Comparison of ENCODE assay signal across 14 mouse cellular contexts in genomic region chr19:53708401-53708800, GRCm38 (mm10). TPM values are rescaled to one million over a fixed set of nuclear protein-coding genes. Genes with fewer than 3 reads are reported as not detected.
DNase-seq lines count a peak whose midpoint lies in the region; ATAC-seq lines count a peak whose summit lies in the region.
"Had no signal": no experiment of that assay in that cellular context is flagged by ENCODE, and none has a peak within 500 bp of the region (broad histone marks: within the 10 kb centered on the region; RNA-seq: fewer than 3 reads in every experiment).

No protein-coding gene starts in this region.

- peak; percentile 96 for DNase-seq in heart, adult 11 months
- DNase-seq in heart, postnatal 25 days (ENCODE audit: low spot score): no peak
- peak; percentile 26 for DNase-seq in NIH3T3 (ENCODE audit: low read depth)
- peak; percentile 56 for DNase-seq in kidney, postnatal 14 days
- no peak for DNase-seq in spleen, adult 12 weeks (ENCODE audit: low spot score)
- no peak for DNase-seq in left cerebral cortex, adult 11 months (ENCODE audit: low spot score)
- DNase-seq: adrenal gland, postnatal 25 days; B cell, adult 2 months; right cerebral cortex, postnatal 25 days; thymus, postnatal 36 days had no signal

- intact Hi-C loops in heart, postnatal 25 days (cut with DNase I): no loop called here

- H3K4me1 ChIP-seq in heart, embryonic 12.5 days (replicated peaks): peaks cover 80% of the 10 kb centered on the region
- H3K4me1 ChIP-seq: embryonic facial prominence, embryonic 12.5 days had no signal

- no peaks in the 10 kb centered on the region for H3K36me3 ChIP-seq in heart, embryonic 12.5 days
- H3K36me3 ChIP-seq: embryonic facial prominence, embryonic 12.5 days; midbrain, embryonic 13.5 days had no signal

- no peaks in the 10 kb centered on the region for H3K9me3 ChIP-seq in heart, embryonic 12.5 days (replicated peaks)
- H3K9me3 ChIP-seq: embryonic facial prominence, embryonic 12.5 days; midbrain, embryonic 13.5 days had no signal

- 0 out of 2 replicates have a peak overlapping the region, but pooled peaks have one; percentile 2 for H3K4me2 ChIP-seq in heart, embryonic 12.5 days
- H3K4me2 ChIP-seq: embryonic facial prominence, embryonic 12.5 days; midbrain, embryonic 13.5 days had no signal

- H3K9ac ChIP-seq in heart, embryonic 12.5 days: no peak overlapping the region
- H3K9ac ChIP-seq: embryonic facial prominence, embryonic 12.5 days; midbrain, embryonic 13.5 days had no signal

- no peak for ATAC-seq in heart, embryonic 12.5 days (ENCODE audit: insufficient number of reproducible peaks, low FRiP score)
- ATAC-seq: midbrain, embryonic 13.5 days had no signal

- 28% methylated on average over 11 of the region's 11 CpGs for WGBS in heart, embryonic 12.5 days

- no peaks in the 10 kb centered on the region for H3K27me3 ChIP-seq in heart, embryonic 12.5 days (replicated peaks)
- H3K27me3 ChIP-seq: embryonic facial prominence, embryonic 12.5 days; midbrain, embryonic 13.5 days had no signal

- H3K4me3 ChIP-seq in heart, embryonic 12.5 days: no peak overlapping the region
- H3K4me3 ChIP-seq: embryonic facial prominence, embryonic 12.5 days; midbrain, embryonic 13.5 days had no signal

- H3K27ac ChIP-seq in heart, embryonic 12.5 days (ENCODE audit: poor library complexity, severe bottlenecking): peak overlapping the region; percentile 74
- H3K27ac ChIP-seq: embryonic facial prominence, embryonic 12.5 days; macrophage; midbrain, embryonic 13.5 days had no signal

RNA-seq across cellular contexts. Expression of gene Rbm20, which starts 31.3 kb away (rescaled TPM):
- 100 to 1,000 TPM; 203 to 227 TPM for total RNA-seq in heart, postnatal 25 days (2021)
- 51.8 and 54.0 TPM in 2 replicates for polyA plus RNA-seq in heart, embryonic 12.5 days (2016; fragmentation: Nextera tagmentation; extraction: Ambion mirVana)
- polyA plus RNA-seq: macrophage had no signal

Comparison
In these comparisons a context has a peak if more than half of its experiments do, and no peak if none do; other contexts are left out.
1. DNase-seq: peak in heart, adult 11 months (single experiment), NIH3T3 (single experiment) and kidney, postnatal 14 days (single experiment); none in heart, postnatal 25 days (single experiment), spleen, adult 12 weeks (single experiment) and left cerebral cortex, adult 11 months (single experiment).